Mouse (Mus musculus): ENCODE results near the gene S100b.

DNA sequence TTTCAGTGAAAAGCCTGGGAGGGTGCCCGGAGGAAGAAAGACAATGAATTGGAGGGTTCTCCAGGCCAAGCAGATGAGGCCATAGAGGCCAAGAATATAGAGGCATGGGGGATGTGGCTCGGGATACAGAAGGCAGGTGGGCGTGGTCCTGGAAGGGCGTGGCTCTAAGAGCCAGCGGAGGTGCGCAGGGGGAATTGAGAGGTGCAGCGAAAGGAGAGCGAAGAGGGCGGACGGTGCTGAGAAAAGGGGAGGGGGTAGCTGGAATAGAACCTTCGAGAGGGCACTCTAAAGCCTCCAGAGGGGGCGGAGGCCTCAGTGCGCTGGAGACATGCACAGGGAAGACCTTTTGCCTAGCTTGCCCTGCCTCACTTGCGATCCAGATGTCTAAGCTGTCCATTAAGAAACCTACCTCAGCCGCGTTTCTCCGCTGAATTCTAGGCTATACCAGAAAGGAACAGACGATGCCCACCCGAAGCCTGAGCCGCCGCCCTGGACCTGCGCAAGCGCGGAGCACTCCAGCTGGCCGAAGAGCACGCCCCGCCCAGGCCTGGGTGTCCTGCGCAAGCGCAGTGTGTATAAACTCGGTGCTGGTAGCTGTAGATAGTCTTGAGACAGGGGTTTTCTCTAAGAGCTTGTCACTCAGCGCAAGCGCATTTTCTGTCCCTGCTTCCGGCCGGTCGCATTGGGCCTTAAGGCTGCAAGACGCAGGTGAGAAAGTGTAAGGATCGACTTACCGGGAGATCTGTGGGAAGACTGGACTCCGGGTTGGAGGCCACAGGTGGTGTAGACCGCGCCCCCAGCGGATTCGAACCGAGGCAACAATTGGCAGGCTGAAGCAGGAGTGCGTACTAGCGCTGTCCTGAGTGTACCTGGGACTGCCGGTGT, 16.1 kb upstream of the S100b start, which contains the start of gene Prmt2:
- TF ChIP-seq CTCF (conservative IDR thresholded peaks at IDR 0.05; ENCODE audit: insufficient read depth, insufficient read length, low read depth, low read length), result no peak; the same call in 1 of the 2 replicates
- TF ChIP-seq POLR2A (IDR thresholded peaks at IDR 0.05; ENCODE audit: low read depth, low read length), result no peak

All from kidney, adult 2 months (tissue).